Mouse (Mus musculus) forebrain, embryonic 14.5 days (tissue): ENCODE results near the gene Ackr1. TPM values are rescaled to one million over a fixed set of nuclear protein-coding genes. Genes with fewer than 3 reads are reported as not detected.

Experiments used
- ATAC-seq: fragments of 200-750 bp; cut with Nextera tagmentation; 2 replicates; pipeline ENCODE4 v1.8.0; 2017; ENCODE audit warnings: mild to moderate bottlenecking, moderate library complexity
- DNase-seq: peaks from one replicate; pipeline ENCODE4 v3.0.0-alpha.2; 2015; ENCODE audit warnings: low spot score
- H3K27ac ChIP-seq: fragments of 300-500 bp; sonication (generic); 2 replicates; pipeline ENCODE4 v1.5.1; 2014; ENCODE audit warnings: low read depth, mild to moderate bottlenecking, control low read depth, low read length, moderate library complexity
- H3K27me3 ChIP-seq: fragments of 300-500 bp; sonication (generic); replicated peaks from 2 replicates; pipeline ENCODE4 v1.6.1; 2014; ENCODE audit warnings: low read length, control low read depth, mixed read lengths; ENCODE audit not compliant: control insufficient read depth, insufficient read depth
- H3K36me3 ChIP-seq: fragments of 300-500 bp; sonication (generic); 2 replicates; pipeline ENCODE4 v1.6.1; 2014; ENCODE audit warnings: low read length, control low read depth; ENCODE audit not compliant: control insufficient read depth, insufficient read depth
- H3K4me1 ChIP-seq: fragments of 300-500 bp; sonication (generic); 2 replicates; pipeline ENCODE4 v1.6.1; 2014; ENCODE audit warnings: antibody characterized with exemption, low read length, control low read depth; ENCODE audit not compliant: control insufficient read depth, insufficient read depth
- H3K4me2 ChIP-seq: fragments of 300-500 bp; sonication (generic); 2 replicates; pipeline ENCODE4 v1.6.1; 2014; ENCODE audit warnings: mild to moderate bottlenecking, control low read depth, low read length
- H3K4me3 ChIP-seq: fragments of 300-500 bp; sonication (generic); 2 replicates; pipeline ENCODE4 v1.5.1; 2014; ENCODE audit warnings: low read depth, low read length, control low read depth
- H3K9ac ChIP-seq: fragments of 300-500 bp; sonication (generic); 2 replicates; pipeline ENCODE4 v1.6.1; 2014; ENCODE audit warnings: mild to moderate bottlenecking, low read length, control low read depth, moderate library complexity
- H3K9me3 ChIP-seq: fragments of 300-500 bp; sonication (generic); replicated peaks from 2 replicates; pipeline ENCODE4 v1.6.1; 2016; ENCODE audit warnings: low read length, control low read depth, mixed read lengths; ENCODE audit not compliant: control insufficient read depth
- WGBS: fragments of 180-500 bp; shearing (Covaris S2); extraction: QIAGEN DNeasy Blood & Tissue Kit; methylation state at CpG from one replicate; pipeline ENCODE4 v1.1.7; 2014; 5-methylcytosine and 5-hydroxymethylcytosine counted together
- polyA plus RNA-seq: library from polyadenylated mRNA; unstranded; fragments of >200 nt; fragmentation: Nextera tagmentation; extraction: Ambion mirVana; gene quantifications from 2 replicates; pipeline ENCODE4 v1.2.1, GENCODE M21; 2014

The Ackr1 gene
- 10.5 and 12.0 TPM in 2 replicates for polyA plus RNA-seq

- no peak within 1 kb of the TSS for H3K9ac ChIP-seq
- ATAC-seq (no peak), DNase-seq (no peak)
- no peaks in the 10 kb centered on the region for H3K27me3 ChIP-seq
- H3K36me3 ChIP-seq, result peaks cover 22% of the 10 kb centered on the region; the same call in 1 of the 2 replicates
- H3K4me1 ChIP-seq, result no peaks in the 10 kb centered on the region
- H3K27ac ChIP-seq, result no peak within 1 kb of the TSS
- WGBS, result 74% methylated on average over 9 of the region's 9 CpGs
- H3K4me3 ChIP-seq, result no peak within 1 kb of the TSS
- H3K4me2 ChIP-seq, result no peak within 1 kb of the TSS
- H3K9me3 ChIP-seq, result no peaks in the 10 kb centered on the region
Observed at GRCm38 (mm10) chr1:173333312-173334253, at the start of gene Ackr1. TSS of gene Ackr1 (minus strand) at chr1:173333750.

- H3K4me3 ChIP-seq, result no peak overlapping the region
- DNase-seq (no peak), ATAC-seq (no peak)
- H3K9me3 ChIP-seq, result no peaks in the 10 kb centered on the region
- H3K9ac ChIP-seq, result no peak overlapping the region
- no peaks in the 10 kb centered on the region for H3K27me3 ChIP-seq
- H3K36me3 ChIP-seq, result no peaks in the 10 kb centered on the region
- no peak overlapping the region for H3K27ac ChIP-seq
- no peak overlapping the region for H3K4me2 ChIP-seq
- 76% methylated on average over 6 of the region's 6 CpGs for WGBS
- H3K4me1 ChIP-seq, result no peaks in the 10 kb centered on the region
Observed at GRCm38 (mm10) chr1:173381436-173381835, 47.9 kb upstream of the Ackr1 start.

GRCm38 (mm10) chr1:173377380-173378112 lies 44.0 kb upstream of the Ackr1 start:
- H3K36me3 ChIP-seq, result no peaks in the 10 kb centered on the region
- peak; percentile 78 for DNase-seq
- no peak overlapping the region for H3K27ac ChIP-seq
- H3K27me3 ChIP-seq, result no peaks in the 10 kb centered on the region
- H3K9ac ChIP-seq, result no peak overlapping the region
- no peaks in the 10 kb centered on the region for H3K9me3 ChIP-seq
- WGBS, result 36% methylated on average over 13 of the region's 13 CpGs
- no peaks in the 10 kb centered on the region for H3K4me1 ChIP-seq
- peak; percentile 76 for ATAC-seq
- no peak overlapping the region for H3K4me2 ChIP-seq
- no peak overlapping the region for H3K4me3 ChIP-seq

- H3K9me3 ChIP-seq, result no peaks in the 10 kb centered on the region
- H3K4me2 ChIP-seq, result no peak overlapping the region
- H3K4me1 ChIP-seq, result no peaks in the 10 kb centered on the region
- H3K4me3 ChIP-seq, result no peak overlapping the region
- no peaks in the 10 kb centered on the region for H3K27me3 ChIP-seq
- H3K27ac ChIP-seq, result no peak overlapping the region
- ATAC-seq, result no peak
- no peak for DNase-seq
- H3K36me3 ChIP-seq, result no peaks in the 10 kb centered on the region
- 88% methylated on average over 7 of the region's 7 CpGs for WGBS
- no peak overlapping the region for H3K9ac ChIP-seq
Observed at GRCm38 (mm10) chr1:173374020-173374419, 40.5 kb upstream of the Ackr1 start.

GRCm38 (mm10) chr1:173371586-173371985 lies 38.0 kb upstream of the Ackr1 start:
- ATAC-seq (no peak), DNase-seq (no peak)
- Histone ChIP-seq H3K36me3 (no peaks in the 10 kb centered on the region), H3K4me2 (no peak overlapping the region), H3K9ac (no peak overlapping the region), H3K27ac (no peak overlapping the region), H3K9me3 (no peaks in the 10 kb centered on the region), H3K27me3 (no peaks in the 10 kb centered on the region), H3K4me1 (peaks cover 6% of the 10 kb centered on the region; the same call in 1 of the 2 replicates), H3K4me3 (no peak overlapping the region)
- 72% methylated on average over 6 of the region's 6 CpGs for WGBS

GRCm38 (mm10) chr1:173370456-173370855 lies 36.9 kb upstream of the Ackr1 start:
- Histone ChIP-seq H3K27ac (no peak overlapping the region), H3K4me1 (peaks cover 15% of the 10 kb centered on the region), H3K4me2 (no peak overlapping the region), H3K4me3 (no peak overlapping the region), H3K9ac (no peak overlapping the region), H3K9me3 (no peaks in the 10 kb centered on the region), H3K36me3 (no peaks in the 10 kb centered on the region), H3K27me3 (no peaks in the 10 kb centered on the region)
- 67% methylated on average over 6 of the region's 6 CpGs for WGBS
- ATAC-seq, result no peak
- no peak for DNase-seq

- H3K4me1 ChIP-seq, result peaks cover 19% of the 10 kb centered on the region
- ATAC-seq (no peak), DNase-seq (no peak)
- no peak overlapping the region for H3K27ac ChIP-seq
- WGBS, result 80% methylated on average over 2 of the region's 2 CpGs
- H3K4me3 ChIP-seq, result no peak overlapping the region
- no peak overlapping the region for H3K4me2 ChIP-seq
- no peaks in the 10 kb centered on the region for H3K27me3 ChIP-seq
- H3K9me3 ChIP-seq, result no peaks in the 10 kb centered on the region
- no peak overlapping the region for H3K9ac ChIP-seq
- no peaks in the 10 kb centered on the region for H3K36me3 ChIP-seq
Observed at GRCm38 (mm10) chr1:173369611-173370010, 36.1 kb upstream of the Ackr1 start.

- Histone ChIP-seq H3K4me1 (peaks cover 23% of the 10 kb centered on the region), H3K9me3 (no peaks in the 10 kb centered on the region), H3K9ac (peak within 1 kb of the TSS; percentile 93), H3K4me3 (peak within 1 kb of the TSS; percentile 90), H3K27ac (peak within 1 kb of the TSS; percentile 87), H3K4me2 (peak within 1 kb of the TSS; percentile 81), H3K27me3 (no peaks in the 10 kb centered on the region), H3K36me3 (0 out of 2 replicates have a peak, but pooled peaks cover 7% of the 10 kb centered on the region)
- ATAC-seq, result peak; percentile 89
- WGBS, result under 1% methylated on average over 38 of the region's 46 CpGs
- DNase-seq, result peak; percentile 91
Observed at GRCm38 (mm10) chr1:173367356-173368046, 34.0 kb upstream of the Ackr1 start, which contains the start of gene Cadm3. TSS of gene Cadm3 (minus strand) at chr1:173367695.
